Mouse (Mus musculus): ENCODE results near the gene Stard10.

- TF ChIP-seq CTCF (IDR thresholded peaks at IDR 0.05; ENCODE audit: low read depth) (no peak), EP300 (IDR thresholded peaks at IDR 0.05; ENCODE audit: low read depth) (no peak)
Observed at GRCm38 (mm10) chr7:101293611-101294010, 23.3 kb upstream of the Stard10 start.

Data from liver, postnatal 0 days (tissue).